In genomic region chr1:106274561-106275001, GRCm38 (mm10) we compare ENCODE assay signal across 10 mouse cellular contexts.
DNase-seq lines count a peak whose midpoint lies in the region; ATAC-seq and TF ChIP-seq lines count a peak whose summit lies in the region.
"Had no signal": no experiment of that assay in that cellular context is flagged by ENCODE, and none has a peak within 500 bp of the region (broad histone marks: within the 10 kb centered on the region; RNA-seq: fewer than 3 reads in every experiment).

No protein-coding gene starts in this region.

- no peaks in the 10 kb centered on the region for H3K27me3 ChIP-seq in lung, embryonic 14.5 days (ENCODE audit: insufficient read depth, low read length)
- no peaks in the 10 kb centered on the region for H3K27me3 ChIP-seq in embryonic facial prominence, embryonic 15.5 days
- H3K27me3 ChIP-seq in midbrain, postnatal 0 days (ENCODE audit: insufficient read depth, low read length), result no peaks in the 10 kb centered on the region
- H3K27me3 ChIP-seq: limb, embryonic 15.5 days; midbrain, embryonic 12.5 days had no signal

- no peaks in the 10 kb centered on the region for H3K36me3 ChIP-seq in lung, embryonic 14.5 days (ENCODE audit: insufficient read depth)
- H3K36me3 ChIP-seq in embryonic facial prominence, embryonic 15.5 days, result no peaks in the 10 kb centered on the region
- H3K36me3 ChIP-seq in midbrain, postnatal 0 days (ENCODE audit: insufficient read depth, low read length), result no peaks in the 10 kb centered on the region
- H3K36me3 ChIP-seq: limb, embryonic 15.5 days; midbrain, embryonic 12.5 days had no signal

- ATAC-seq in lung, embryonic 14.5 days (ENCODE audit: insufficient read depth), result peak; percentile 45; the same call in 1 of the 2 replicates
- ATAC-seq in embryonic facial prominence, embryonic 15.5 days (ENCODE audit: insufficient number of reproducible peaks, low FRiP score, low TSS enrichment, low read depth), result no peak
- no peak for ATAC-seq in midbrain, postnatal 0 days (ENCODE audit: low FRiP score)
- ATAC-seq in CD4-positive, CD25-positive, alpha-beta regulatory T cell, adult 4 months, result no peak

- no peak overlapping the region for H3K9ac ChIP-seq in lung, embryonic 14.5 days
- no peak overlapping the region for H3K9ac ChIP-seq in embryonic facial prominence, embryonic 15.5 days
- H3K9ac ChIP-seq in midbrain, postnatal 0 days (replicated peaks; ENCODE audit: low read length, poor library complexity, severe bottlenecking), result no peak overlapping the region
- H3K9ac ChIP-seq: limb, embryonic 15.5 days; midbrain, embryonic 12.5 days had no signal

- H3K4me1 ChIP-seq in lung, embryonic 14.5 days (ENCODE audit: insufficient read depth), result 0 out of 2 replicates have a peak, but pooled peaks cover 4% of the 10 kb centered on the region
- peaks cover 24% of the 10 kb centered on the region for H3K4me1 ChIP-seq in embryonic facial prominence, embryonic 15.5 days
- H3K4me1 ChIP-seq in midbrain, postnatal 0 days (ENCODE audit: insufficient read depth, low read length), result peaks cover 10% of the 10 kb centered on the region; the same call in 1 of the 2 replicates

- H3K4me3 ChIP-seq in gastrocnemius, adult 2 months, result peak overlapping the region; percentile 28
- H3K4me3 ChIP-seq in lung, embryonic 14.5 days (ENCODE audit: low read depth, low read length), result no peak overlapping the region
- H3K4me3 ChIP-seq in embryonic facial prominence, embryonic 15.5 days (replicated peaks), result no peak overlapping the region
- H3K4me3 ChIP-seq in midbrain, postnatal 0 days (ENCODE audit: low read depth, low read length), result no peak overlapping the region
- H3K4me3 ChIP-seq: limb, embryonic 15.5 days; midbrain, embryonic 12.5 days had no signal

- 49% methylated on average over 10 of the region's 10 CpGs for WGBS in lung, embryonic 14.5 days
- WGBS in embryonic facial prominence, embryonic 15.5 days, result 39% methylated on average over 10 of the region's 10 CpGs
- 34% methylated on average over 10 of the region's 10 CpGs for WGBS in midbrain, postnatal 0 days

- H3K9me3 ChIP-seq in lung, embryonic 14.5 days (ENCODE audit: low read depth, low read length), result no peaks in the 10 kb centered on the region
- H3K9me3 ChIP-seq in embryonic facial prominence, embryonic 15.5 days (replicated peaks), result no peaks in the 10 kb centered on the region
- H3K9me3 ChIP-seq in midbrain, postnatal 0 days (ENCODE audit: low read length), result no peaks in the 10 kb centered on the region
- H3K9me3 ChIP-seq: limb, embryonic 15.5 days; midbrain, embryonic 12.5 days had no signal

- TF ChIP-seq CTCF in gastrocnemius, adult 2 months (IDR thresholded peaks at IDR 0.05), result no peak
- TF ChIP-seq CTCF in lung, embryonic 14.5 days (IDR thresholded peaks at IDR 0.05; ENCODE audit: low read depth), result no peak
- TF ChIP-seq CTCF in midbrain, postnatal 0 days (IDR thresholded peaks at IDR 0.05), result no peak

- intact Hi-C loops in gastrocnemius, adult 2 months (cut with DNase I), result no loop called here

- DNase-seq in gastrocnemius, adult 2 months, result no peak
- no peak for DNase-seq in gastrocnemius, postnatal 10 days
- peak; percentile 24 for DNase-seq in lung, embryonic 14.5 days
- no peak for DNase-seq in lung, adult 18-20 months
- peak; percentile 46 for DNase-seq in midbrain, postnatal 0 days (ENCODE audit: low spot score)
- DNase-seq in adrenal gland, postnatal 10 days, result no peak

- peak overlapping the region; percentile 71 for H3K27ac ChIP-seq in gastrocnemius, adult 2 months
- H3K27ac ChIP-seq in lung, embryonic 14.5 days (ENCODE audit: low read depth), result no peak overlapping the region
- 0 out of 2 replicates have a peak overlapping the region, but pooled peaks have one; percentile 0 for H3K27ac ChIP-seq in embryonic facial prominence, embryonic 15.5 days (replicated peaks)
- no peak overlapping the region for H3K27ac ChIP-seq in midbrain, postnatal 0 days (ENCODE audit: low read depth, low read length)
- H3K27ac ChIP-seq: limb, embryonic 15.5 days; midbrain, embryonic 12.5 days had no signal

- H3K4me2 ChIP-seq in lung, embryonic 14.5 days, result no peak overlapping the region
- no peak overlapping the region for H3K4me2 ChIP-seq in embryonic facial prominence, embryonic 15.5 days (replicated peaks)
- H3K4me2 ChIP-seq in midbrain, postnatal 0 days (ENCODE audit: low read depth, low read length, poor library complexity, severe bottlenecking), result no peak overlapping the region
- H3K4me2 ChIP-seq: limb, embryonic 15.5 days; midbrain, embryonic 12.5 days had no signal

Comparison
In these comparisons a context has a peak if more than half of its experiments do, and no peak if none do; other contexts are left out.
1. DNase-seq: peak in lung, embryonic 14.5 days (single experiment) and midbrain, postnatal 0 days (single experiment); none in gastrocnemius, adult 2 months (single experiment), gastrocnemius, postnatal 10 days (single experiment), lung, adult 18-20 months (0 of 2) and adrenal gland, postnatal 10 days (single experiment).
2. H3K27ac ChIP-seq: peak in gastrocnemius, adult 2 months (single experiment) and embryonic facial prominence, embryonic 15.5 days (single experiment); none in lung, embryonic 14.5 days (single experiment) and midbrain, postnatal 0 days (single experiment).